Mouse (Mus musculus): ENCODE data around the gene Uri1. TPM values are rescaled to one million over a fixed set of nuclear protein-coding genes. Genes with fewer than 3 reads are reported as not detected.

Uri1 gene
- 10 to 100 TPM; 63.1 to 72.5 TPM for polyA plus RNA-seq (2017; shearing (Covaris generic))

DNA sequence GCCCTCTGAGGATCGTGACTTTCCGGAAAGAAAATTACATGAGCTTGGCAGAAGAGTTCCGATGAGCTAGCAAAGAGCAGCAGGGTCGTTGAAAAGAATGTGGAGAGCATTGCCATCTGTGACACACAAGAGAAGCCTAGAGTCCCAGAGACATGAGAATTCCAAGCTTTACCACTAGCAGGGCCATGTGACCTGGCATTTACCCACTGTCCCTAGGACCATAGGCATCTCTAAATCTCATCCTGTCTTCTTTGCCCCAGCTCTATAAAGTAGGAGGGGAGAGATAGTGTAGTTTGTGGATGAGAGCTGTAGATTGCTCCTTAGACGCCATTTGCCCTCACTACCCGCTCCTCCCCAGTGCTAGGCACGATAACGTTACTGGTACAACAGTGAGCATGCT, at the start of gene Uri1:
TSS of gene Uri1 (minus strand) at position 101 of the 400 bp plus-strand sequence.

Other genes with a start within 250 kb of the Uri1 start
- gene Zfp536, start 249.9 kb downstream of the Uri1 start, polyA plus RNA-seq (2017; shearing (Covaris generic)): 1 to 10 TPM in 1 of 2 experiments, not detected in 1; 1.6 TPM
- 10 to 100 TPM; 15.2 to 21.9 TPM for gene Ccne1, start 84.0 kb upstream of the Uri1 start, polyA plus RNA-seq (2017; shearing (Covaris generic))
- gene 1600014C10Rik, start 159.7 kb upstream of the Uri1 start, polyA plus RNA-seq (2017; shearing (Covaris generic)): 100 to 1,000 TPM; 112 to 129 TPM
- under 1 TPM; 0.57 to 0.73 TPM for gene Plekhf1, start 204.5 kb upstream of the Uri1 start, polyA plus RNA-seq (2017; shearing (Covaris generic))
- 10 to 100 TPM; 30.4 to 34.7 TPM for gene Pop4, start 247.9 kb upstream of the Uri1 start, polyA plus RNA-seq (2017; shearing (Covaris generic))

Data from activated CD4-positive, CD25-positive, alpha-beta regulatory T cell (primary cell).